Mouse (Mus musculus): ENCODE measurements at regions not wholly inside any gene's neighbourhood (a gene's known extent, or its start where the extent isn't known, plus 50 kb on each side); places are given as distances from the start of the nearest gene placed in this dataset.

DNA sequence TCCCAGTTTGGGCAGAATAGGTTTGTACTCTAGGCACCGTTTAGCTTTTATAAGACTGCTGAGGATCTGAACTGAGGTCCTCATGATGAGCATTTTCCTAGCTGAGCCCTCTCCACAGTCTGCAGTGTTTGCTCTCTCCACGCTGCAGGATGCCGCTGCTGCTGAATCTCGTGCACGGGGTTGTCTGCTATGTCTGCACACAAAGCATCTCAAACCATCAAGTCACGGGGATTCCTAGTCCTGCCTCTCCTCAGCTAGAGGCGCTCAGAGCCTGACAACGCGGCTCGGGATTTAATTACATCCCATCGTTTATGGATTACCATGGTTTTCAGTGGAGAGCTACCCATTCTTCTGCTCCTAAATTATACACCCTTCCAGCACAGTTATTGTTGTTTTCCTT is 175.6 kb downstream of the Rnf144b start:
- 65% methylated on average over 11 of the region's 11 CpGs for WGBS
- ATAC-seq (ENCODE audit: low FRiP score, low TSS enrichment): no peak

DNA sequence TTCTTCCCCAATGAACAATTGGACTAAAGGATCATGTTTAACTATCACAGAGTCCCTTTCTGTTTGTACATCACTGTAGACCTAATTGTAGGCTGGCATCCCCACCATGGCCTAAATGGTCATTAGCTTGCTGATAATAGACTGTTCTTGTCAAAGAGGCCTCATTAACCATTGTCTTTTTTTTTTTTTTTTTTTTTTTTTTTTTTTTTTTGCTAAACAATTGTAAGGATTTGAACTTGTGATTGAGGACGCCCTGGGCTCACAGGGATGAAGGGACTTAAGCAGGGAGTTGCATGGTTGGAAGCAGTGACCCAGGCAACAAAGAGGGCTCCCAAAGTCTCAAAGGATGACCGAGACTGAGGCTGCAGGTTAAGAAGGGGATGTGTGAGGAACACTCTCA is 178.0 kb downstream of the Rnf144b start:
- H3K4me1 ChIP-seq (ENCODE audit: control insufficient read depth, insufficient read depth, low read length): no peaks in the 10 kb centered on the region
- H3K27me3 ChIP-seq (ENCODE audit: control insufficient read depth, insufficient read depth, low read length): no peaks in the 10 kb centered on the region
- no peak for ATAC-seq (ENCODE audit: low FRiP score, low TSS enrichment)
- no peak overlapping the region for H3K27ac ChIP-seq (ENCODE audit: low read depth, low read length)
- H3K4me3 ChIP-seq (ENCODE audit: low read length): no peak overlapping the region
- no peaks in the 10 kb centered on the region for H3K9me3 ChIP-seq (ENCODE audit: control insufficient read depth, low read length)
- H3K36me3 ChIP-seq (ENCODE audit: control insufficient read depth, insufficient read depth, low read length): no peaks in the 10 kb centered on the region
- H3K4me2 ChIP-seq (replicated peaks; ENCODE audit: low read depth, low read length): no peak overlapping the region
- H3K9ac ChIP-seq (ENCODE audit: low read depth, low read length): no peak overlapping the region
- WGBS: 77% methylated on average over 2 of the region's 2 CpGs

More for the DNA sequence above, 175.6 kb downstream of the Rnf144b start:
- Histone ChIP-seq H3K4me3 (ENCODE audit: low read length) (no peak overlapping the region), H3K36me3 (ENCODE audit: control insufficient read depth, insufficient read depth, low read length) (no peaks in the 10 kb centered on the region), H3K4me2 (replicated peaks; ENCODE audit: low read depth, low read length) (no peak overlapping the region), H3K27me3 (ENCODE audit: control insufficient read depth, insufficient read depth, low read length) (no peaks in the 10 kb centered on the region), H3K9ac (ENCODE audit: low read depth, low read length) (no peak overlapping the region), H3K27ac (ENCODE audit: low read depth, low read length) (no peak overlapping the region), H3K9me3 (ENCODE audit: control insufficient read depth, low read length) (no peaks in the 10 kb centered on the region), H3K4me1 (ENCODE audit: control insufficient read depth, insufficient read depth, low read length) (no peaks in the 10 kb centered on the region)

- no peaks in the 10 kb centered on the region for H3K36me3 ChIP-seq (ENCODE audit: control insufficient read depth, insufficient read depth, low read length)
- H3K4me3 ChIP-seq (ENCODE audit: low read length): no peak overlapping the region
- H3K4me1 ChIP-seq (ENCODE audit: control insufficient read depth, insufficient read depth, low read length): no peaks in the 10 kb centered on the region
- 64% methylated on average over 3 of the region's 3 CpGs for WGBS
- H3K4me2 ChIP-seq (replicated peaks; ENCODE audit: low read depth, low read length): no peak overlapping the region
- H3K9ac ChIP-seq (ENCODE audit: low read depth, low read length): no peak overlapping the region
- no peaks in the 10 kb centered on the region for H3K27me3 ChIP-seq (ENCODE audit: control insufficient read depth, insufficient read depth, low read length)
- H3K9me3 ChIP-seq (ENCODE audit: control insufficient read depth, low read length): no peaks in the 10 kb centered on the region
- H3K27ac ChIP-seq (ENCODE audit: low read depth, low read length): no peak overlapping the region
- ATAC-seq (ENCODE audit: low FRiP score, low TSS enrichment): no peak
Observed at GRCm38 (mm10) chr13:47301070-47301469, 178.6 kb downstream of the Rnf144b start.

DNA sequence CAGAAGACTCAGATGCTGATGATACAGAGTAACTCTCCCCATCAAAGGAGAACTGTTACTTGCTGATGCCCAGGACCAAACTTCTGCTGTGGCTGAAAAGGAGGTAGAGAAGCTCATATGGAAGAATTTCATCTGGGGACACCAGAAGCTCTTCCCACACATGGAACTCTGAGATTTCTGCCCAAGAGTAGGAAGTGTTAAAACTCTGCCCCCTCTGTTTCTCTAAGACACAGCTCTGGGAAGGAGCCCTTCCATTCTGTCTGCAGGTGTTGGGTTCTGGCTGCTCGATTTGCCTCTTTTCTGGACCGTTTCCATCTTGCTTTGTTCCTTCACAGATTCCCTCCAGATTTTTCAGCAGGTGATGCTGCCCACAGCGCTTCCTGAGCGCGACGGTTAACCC is 187.0 kb downstream of the Rnf144b start:
- 83% methylated on average over 6 of the region's 6 CpGs for WGBS
- no peak overlapping the region for H3K27ac ChIP-seq (ENCODE audit: low read depth, low read length)
- no peak for ATAC-seq (ENCODE audit: low FRiP score, low TSS enrichment)
- no peaks in the 10 kb centered on the region for H3K36me3 ChIP-seq (ENCODE audit: control insufficient read depth, insufficient read depth, low read length)
- no peaks in the 10 kb centered on the region for H3K27me3 ChIP-seq (ENCODE audit: control insufficient read depth, insufficient read depth, low read length)
- H3K9me3 ChIP-seq (ENCODE audit: control insufficient read depth, low read length): no peaks in the 10 kb centered on the region
- no peak overlapping the region for H3K4me3 ChIP-seq (ENCODE audit: low read length)
- no peak overlapping the region for H3K9ac ChIP-seq (ENCODE audit: low read depth, low read length)
- no peak overlapping the region for H3K4me2 ChIP-seq (replicated peaks; ENCODE audit: low read depth, low read length)
- 0 out of 2 replicates have a peak, but pooled peaks cover 2% of the 10 kb centered on the region for H3K4me1 ChIP-seq (ENCODE audit: control insufficient read depth, insufficient read depth, low read length)

- Histone ChIP-seq H3K9ac (ENCODE audit: low read depth, low read length) (no peak overlapping the region), H3K27me3 (ENCODE audit: control insufficient read depth, insufficient read depth, low read length) (no peaks in the 10 kb centered on the region), H3K9me3 (ENCODE audit: control insufficient read depth, low read length) (no peaks in the 10 kb centered on the region), H3K4me1 (ENCODE audit: control insufficient read depth, insufficient read depth, low read length) (0 out of 2 replicates have a peak, but pooled peaks cover 2% of the 10 kb centered on the region), H3K27ac (ENCODE audit: low read depth, low read length) (no peak overlapping the region), H3K4me2 (replicated peaks; ENCODE audit: low read depth, low read length) (no peak overlapping the region), H3K36me3 (ENCODE audit: control insufficient read depth, insufficient read depth, low read length) (no peaks in the 10 kb centered on the region), H3K4me3 (ENCODE audit: low read length) (no peak overlapping the region)
- 5% methylated on average over 7 of the region's 7 CpGs for WGBS
- ATAC-seq (ENCODE audit: low FRiP score, low TSS enrichment): peak; percentile 55; the same call in 1 of the 2 replicates
Observed at GRCm38 (mm10) chr13:47310751-47311202, 188.3 kb downstream of the Rnf144b start.

- H3K36me3 ChIP-seq (ENCODE audit: control insufficient read depth, insufficient read depth, low read length): no peaks in the 10 kb centered on the region
- no peak overlapping the region for H3K9ac ChIP-seq (ENCODE audit: low read depth, low read length)
- no peak overlapping the region for H3K4me2 ChIP-seq (replicated peaks; ENCODE audit: low read depth, low read length)
- ATAC-seq (ENCODE audit: low FRiP score, low TSS enrichment): no peak
- no peaks in the 10 kb centered on the region for H3K27me3 ChIP-seq (ENCODE audit: control insufficient read depth, insufficient read depth, low read length)
- no peak overlapping the region for H3K4me3 ChIP-seq (ENCODE audit: low read length)
- H3K4me1 ChIP-seq (ENCODE audit: control insufficient read depth, insufficient read depth, low read length): no peaks in the 10 kb centered on the region
- no peak overlapping the region for H3K27ac ChIP-seq (ENCODE audit: low read depth, low read length)
- no peaks in the 10 kb centered on the region for H3K9me3 ChIP-seq (ENCODE audit: control insufficient read depth, low read length)
- WGBS: 65% methylated on average over 8 of the region's 8 CpGs
Observed at GRCm38 (mm10) chr13:47319549-47319948, 197.1 kb downstream of the Rnf144b start.

DNA sequence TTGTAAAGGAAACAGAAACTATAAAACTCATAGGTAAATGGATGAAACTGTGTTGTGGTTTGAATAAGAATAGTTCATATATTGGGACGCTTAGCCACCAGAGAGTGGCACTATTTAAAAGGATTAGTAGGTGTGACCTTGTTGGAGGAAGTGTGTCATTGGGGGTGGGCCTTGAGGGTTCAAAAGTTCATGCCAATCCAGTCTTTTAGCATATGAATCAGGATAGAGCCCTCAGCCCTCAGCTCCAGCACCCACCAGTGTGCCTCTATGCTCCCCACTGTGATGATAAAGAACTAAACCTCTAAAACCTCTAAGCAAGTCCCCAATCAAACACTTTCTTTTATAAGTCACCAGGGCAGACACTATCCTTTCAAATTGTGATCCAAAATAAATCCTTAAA is 199.4 kb downstream of the Rnf144b start:
- no peak for ATAC-seq (ENCODE audit: low FRiP score, low TSS enrichment)
- H3K4me3 ChIP-seq (ENCODE audit: low read length): no peak overlapping the region
- H3K27ac ChIP-seq (ENCODE audit: low read depth, low read length): no peak overlapping the region
- H3K4me2 ChIP-seq (replicated peaks; ENCODE audit: low read depth, low read length): no peak overlapping the region
- no peaks in the 10 kb centered on the region for H3K27me3 ChIP-seq (ENCODE audit: control insufficient read depth, insufficient read depth, low read length)
- WGBS: 87% methylated on average over 1 of the region's 1 CpGs
- H3K4me1 ChIP-seq (ENCODE audit: control insufficient read depth, insufficient read depth, low read length): no peaks in the 10 kb centered on the region
- no peak overlapping the region for H3K9ac ChIP-seq (ENCODE audit: low read depth, low read length)
- H3K9me3 ChIP-seq (ENCODE audit: control insufficient read depth, low read length): no peaks in the 10 kb centered on the region
- no peaks in the 10 kb centered on the region for H3K36me3 ChIP-seq (ENCODE audit: control insufficient read depth, insufficient read depth, low read length)

GRCm38 (mm10) chr13:47335996-47336684 is 213.7 kb downstream of the Rnf144b start:
- Histone ChIP-seq H3K9ac (ENCODE audit: low read depth, low read length) (no peak overlapping the region), H3K36me3 (ENCODE audit: control insufficient read depth, insufficient read depth, low read length) (no peaks in the 10 kb centered on the region), H3K9me3 (ENCODE audit: control insufficient read depth, low read length) (no peaks in the 10 kb centered on the region), H3K4me1 (ENCODE audit: control insufficient read depth, insufficient read depth, low read length) (no peaks in the 10 kb centered on the region), H3K4me2 (replicated peaks; ENCODE audit: low read depth, low read length) (no peak overlapping the region), H3K27ac (ENCODE audit: low read depth, low read length) (no peak overlapping the region), H3K27me3 (ENCODE audit: control insufficient read depth, insufficient read depth, low read length) (no peaks in the 10 kb centered on the region), H3K4me3 (ENCODE audit: low read length) (no peak overlapping the region)
- ATAC-seq (ENCODE audit: low FRiP score, low TSS enrichment): no peak
- 73% methylated on average over 16 of the region's 16 CpGs for WGBS

- no peak for ATAC-seq (ENCODE audit: low FRiP score, low TSS enrichment)
- H3K4me2 ChIP-seq (replicated peaks; ENCODE audit: low read depth, low read length): no peak overlapping the region
- no peaks in the 10 kb centered on the region for H3K9me3 ChIP-seq (ENCODE audit: control insufficient read depth, low read length)
- no peaks in the 10 kb centered on the region for H3K27me3 ChIP-seq (ENCODE audit: control insufficient read depth, insufficient read depth, low read length)
- WGBS: 90% methylated on average over 14 of the region's 15 CpGs
- H3K4me1 ChIP-seq (ENCODE audit: control insufficient read depth, insufficient read depth, low read length): no peaks in the 10 kb centered on the region
- no peak overlapping the region for H3K27ac ChIP-seq (ENCODE audit: low read depth, low read length)
- no peak overlapping the region for H3K4me3 ChIP-seq (ENCODE audit: low read length)
- H3K9ac ChIP-seq (ENCODE audit: low read depth, low read length): no peak overlapping the region
- H3K36me3 ChIP-seq (ENCODE audit: control insufficient read depth, insufficient read depth, low read length): no peaks in the 10 kb centered on the region
Observed at GRCm38 (mm10) chr13:47336865-47337441, 214.5 kb downstream of the Rnf144b start.

Measured in kidney, embryonic 14.5 days (tissue).